In the genomic region with DNA sequence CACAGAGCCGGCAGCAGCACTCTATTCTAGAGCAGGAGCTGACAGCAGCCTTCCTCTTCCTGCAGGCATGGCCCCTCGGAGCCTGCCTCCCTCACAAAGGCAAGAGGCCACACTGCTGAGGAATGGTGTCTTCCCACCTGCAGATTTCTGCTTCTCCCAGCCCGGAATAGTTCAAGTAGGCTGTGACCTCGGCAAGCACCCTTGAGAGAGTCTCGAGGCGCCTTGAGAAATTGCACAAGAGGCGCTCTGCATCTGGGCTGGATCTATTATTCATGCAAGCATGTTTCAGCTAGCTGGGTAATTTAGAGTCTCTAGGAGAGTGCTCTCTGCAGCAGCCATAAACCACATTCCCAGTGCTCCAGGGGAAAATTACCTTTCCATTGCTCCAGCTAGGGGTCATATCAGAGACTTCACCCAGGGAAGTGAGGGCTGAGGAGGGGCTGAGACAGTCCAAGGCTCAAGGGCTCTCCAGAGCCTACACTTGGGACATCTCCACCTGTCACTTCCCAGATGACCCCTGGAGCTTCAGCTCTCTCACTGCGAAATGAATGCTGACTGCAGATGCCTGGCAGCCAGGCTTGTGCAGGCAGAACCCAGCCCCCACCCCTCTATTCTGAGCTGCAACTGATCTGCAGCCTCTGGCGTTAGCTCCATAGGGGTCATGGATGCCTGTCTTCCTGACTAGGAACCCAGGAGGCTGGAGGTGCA, we compare ENCODE assay signal across 8 mouse cellular contexts.
DNase-seq lines count a peak whose midpoint lies in the region; ATAC-seq and TF ChIP-seq lines count a peak whose summit lies in the region.

No protein-coding gene starts in this region.

- H3K27ac ChIP-seq in forebrain, embryonic 10.5 days: peak overlapping the region; percentile 70
- H3K27ac ChIP-seq in layer of hippocampus, adult 2 months: peak overlapping the region; percentile 77
- peak overlapping the region; percentile 77 for H3K27ac ChIP-seq in midbrain, embryonic 10.5 days (replicated peaks)
- no peak overlapping the region for H3K27ac ChIP-seq in stomach, embryonic 16.5 days (ENCODE audit: low read length)

- H3K27me3 ChIP-seq in forebrain, embryonic 10.5 days (ENCODE audit: poor library complexity, severe bottlenecking): peaks cover 32% of the 10 kb centered on the region
- peaks cover 21% of the 10 kb centered on the region for H3K27me3 ChIP-seq in midbrain, embryonic 10.5 days (ENCODE audit: low read depth, poor library complexity, severe bottlenecking)
- H3K27me3 ChIP-seq in stomach, embryonic 16.5 days (ENCODE audit: control insufficient read depth, insufficient read depth, low read length): no peaks in the 10 kb centered on the region

- H3K9me3 ChIP-seq in forebrain, embryonic 10.5 days: no peaks in the 10 kb centered on the region
- no peaks in the 10 kb centered on the region for H3K9me3 ChIP-seq in midbrain, embryonic 10.5 days (replicated peaks)
- H3K9me3 ChIP-seq in stomach, embryonic 16.5 days (replicated peaks; ENCODE audit: control insufficient read depth, low read length): no peaks in the 10 kb centered on the region

- WGBS in forebrain, embryonic 10.5 days: 7% methylated on average over 9 of the region's 9 CpGs
- WGBS in midbrain, embryonic 10.5 days: 8% methylated on average over 9 of the region's 9 CpGs
- 10% methylated on average over 9 of the region's 9 CpGs for WGBS in stomach, embryonic 16.5 days

- no peak for ATAC-seq in stomach, embryonic 16.5 days (ENCODE audit: insufficient read depth, low FRiP score)
- ATAC-seq in activated CD4-positive, CD25-positive, alpha-beta regulatory T cell, adult 4 months: no peak

- DNase-seq in adrenal gland, adult (ENCODE audit: inconsistent age in 2 of 2, low spot score in 1 of 2): peak; percentile 42 to 80
- no peak for DNase-seq in adrenal gland, postnatal 4 days (ENCODE audit: low spot score in 2 of 2)
- DNase-seq in MN1 (ENCODE audit: low spot score): peak; percentile 15
- DNase-seq in forebrain, embryonic 10.5 days (ENCODE audit: extremely low spot score, low spot score): peak; percentile 18
- DNase-seq in layer of hippocampus, adult 2 months (ENCODE audit: low spot score in 2 of 2): no peak
- DNase-seq in midbrain, embryonic 10.5 days (ENCODE audit: low spot score): peak; percentile 27

- H3K36me3 ChIP-seq in forebrain, embryonic 10.5 days (replicated peaks): no peaks in the 10 kb centered on the region
- H3K36me3 ChIP-seq in midbrain, embryonic 10.5 days: no peaks in the 10 kb centered on the region
- H3K36me3 ChIP-seq in stomach, embryonic 16.5 days (ENCODE audit: control insufficient read depth, insufficient read depth, low read length): no peaks in the 10 kb centered on the region

- H3K9ac ChIP-seq in stomach, embryonic 16.5 days (ENCODE audit: low read length): peak overlapping the region; percentile 48; the same call in 1 of the 2 replicates

- H3K4me3 ChIP-seq in forebrain, embryonic 10.5 days: peak overlapping the region; percentile 41
- H3K4me3 ChIP-seq in layer of hippocampus, adult 2 months: peak overlapping the region; percentile 15; the same call in 1 of the 2 replicates
- peak overlapping the region; percentile 44 for H3K4me3 ChIP-seq in midbrain, embryonic 10.5 days
- no peak overlapping the region for H3K4me3 ChIP-seq in stomach, embryonic 16.5 days (replicated peaks; ENCODE audit: low read length)

- no peak for TF ChIP-seq CTCF in layer of hippocampus, adult 2 months (conservative IDR thresholded peaks at IDR 0.05)

- H3K4me1 ChIP-seq in forebrain, embryonic 10.5 days: peaks cover 22% of the 10 kb centered on the region
- H3K4me1 ChIP-seq in midbrain, embryonic 10.5 days: peaks cover 23% of the 10 kb centered on the region
- no peaks in the 10 kb centered on the region for H3K4me1 ChIP-seq in stomach, embryonic 16.5 days (ENCODE audit: control insufficient read depth, insufficient read depth, low read length)

- H3K4me2 ChIP-seq in stomach, embryonic 16.5 days (ENCODE audit: low read depth, low read length): no peak overlapping the region

Comparison
In these comparisons a context has a peak if more than half of its experiments do, and no peak if none do; other contexts are left out.
1. DNase-seq: peak in adrenal gland, adult (2 of 2), MN1 (single experiment), forebrain, embryonic 10.5 days (single experiment) and midbrain, embryonic 10.5 days (single experiment); none in adrenal gland, postnatal 4 days (0 of 2) and layer of hippocampus, adult 2 months (0 of 2).